Mouse (Mus musculus): ENCODE data around the gene Pcnx3. TPM values are rescaled to one million over a fixed set of nuclear protein-coding genes. Genes with fewer than 3 reads are reported as not detected.

The Pcnx3 gene
- polyA plus RNA-seq, 1 experiment from 2014 or later = 34.5 TPM

GRCm38 (mm10) chr19:5704163-5704800, 15.6 kb upstream of the Pcnx3 start, which contains the start of gene Kcnk7:
Kcnk7 (plus strand) TSS chr19:5704367.
- H3K27me3 ChIP-seq (ENCODE audit: control insufficient read depth, insufficient read depth, low read length) = no peaks in the 10 kb centered on the region
- WGBS = 80% methylated on average over 17 of the region's 17 CpGs
- 0 out of 2 replicates have a peak, but pooled peaks cover 4% of the 10 kb centered on the region for H3K4me1 ChIP-seq (ENCODE audit: control insufficient read depth, insufficient read depth, low read length)
- H3K4me3 ChIP-seq (ENCODE audit: low read depth, low read length) = no peak within 1 kb of the TSS
- ATAC-seq (ENCODE audit: low read depth) = no peak
- no peaks in the 10 kb centered on the region for H3K9me3 ChIP-seq (ENCODE audit: control insufficient read depth, low read length)
- peaks cover 45% of the 10 kb centered on the region for H3K36me3 ChIP-seq (ENCODE audit: control insufficient read depth, insufficient read depth, low read length)
- H3K4me2 ChIP-seq (ENCODE audit: low read depth, low read length) = no peak within 1 kb of the TSS
- H3K9ac ChIP-seq (replicated peaks; ENCODE audit: low read depth, low read length) = no peak within 1 kb of the TSS
- no peak within 1 kb of the TSS for H3K27ac ChIP-seq (ENCODE audit: low read depth, low read length)

- H3K9ac ChIP-seq (replicated peaks; ENCODE audit: low read depth, low read length) = 0 out of 2 replicates have a peak overlapping the region, but pooled peaks have one; percentile 21
- no peaks in the 10 kb centered on the region for H3K9me3 ChIP-seq (ENCODE audit: control insufficient read depth, low read length)
- WGBS = 9% methylated on average over 41 of the region's 41 CpGs
- H3K4me1 ChIP-seq (ENCODE audit: control insufficient read depth, insufficient read depth, low read length) = peaks cover 13% of the 10 kb centered on the region
- H3K27me3 ChIP-seq (ENCODE audit: control insufficient read depth, insufficient read depth, low read length) = no peaks in the 10 kb centered on the region
- peak overlapping the region; percentile 42 for H3K4me2 ChIP-seq (ENCODE audit: low read depth, low read length)
- peaks cover 54% of the 10 kb centered on the region for H3K36me3 ChIP-seq (ENCODE audit: control insufficient read depth, insufficient read depth, low read length)
- H3K4me3 ChIP-seq (ENCODE audit: low read depth, low read length) = peak overlapping the region; percentile 19
- ATAC-seq (ENCODE audit: low read depth) = no peak
- no peak overlapping the region for H3K27ac ChIP-seq (ENCODE audit: low read depth, low read length)
These were observed 7.2 kb upstream of the Pcnx3 start for GRCm38 (mm10) chr19:5695849-5696462.

- Histone ChIP-seq H3K4me3 (ENCODE audit: low read depth, low read length) (no peak overlapping the region), H3K9ac (replicated peaks; ENCODE audit: low read depth, low read length) (no peak overlapping the region), H3K4me2 (ENCODE audit: low read depth, low read length) (no peak overlapping the region), H3K27me3 (ENCODE audit: control insufficient read depth, insufficient read depth, low read length) (no peaks in the 10 kb centered on the region), H3K9me3 (ENCODE audit: control insufficient read depth, low read length) (no peaks in the 10 kb centered on the region), H3K4me1 (ENCODE audit: control insufficient read depth, insufficient read depth, low read length) (peaks cover 26% of the 10 kb centered on the region), H3K27ac (ENCODE audit: low read depth, low read length) (no peak overlapping the region), H3K36me3 (ENCODE audit: control insufficient read depth, insufficient read depth, low read length) (peaks cover 38% of the 10 kb centered on the region)
- no peak for ATAC-seq (ENCODE audit: low read depth)
- WGBS = 88% methylated on average over 6 of the region's 6 CpGs
These were observed 5.1 kb upstream of the Pcnx3 start for GRCm38 (mm10) chr19:5693801-5694200.

- WGBS = 71% methylated on average over 10 of the region's 10 CpGs
- Histone ChIP-seq H3K36me3 (ENCODE audit: control insufficient read depth, insufficient read depth, low read length) (peaks cover 34% of the 10 kb centered on the region), H3K27me3 (ENCODE audit: control insufficient read depth, insufficient read depth, low read length) (no peaks in the 10 kb centered on the region), H3K27ac (ENCODE audit: low read depth, low read length) (no peak overlapping the region), H3K4me1 (ENCODE audit: control insufficient read depth, insufficient read depth, low read length) (peaks cover 26% of the 10 kb centered on the region), H3K4me2 (ENCODE audit: low read depth, low read length) (peak overlapping the region; percentile 95; the same call in 1 of the 2 replicates), H3K4me3 (ENCODE audit: low read depth, low read length) (no peak overlapping the region), H3K9ac (replicated peaks; ENCODE audit: low read depth, low read length) (no peak overlapping the region; the same call in 1 of the 2 replicates), H3K9me3 (ENCODE audit: control insufficient read depth, low read length) (no peaks in the 10 kb centered on the region)
- no peak for ATAC-seq (ENCODE audit: low read depth)
These were observed 4.2 kb upstream of the Pcnx3 start for GRCm38 (mm10) chr19:5692913-5693396.

GRCm38 (mm10) chr19:5692086-5692912, 3.6 kb upstream of the Pcnx3 start:
- 64% methylated on average over 10 of the region's 10 CpGs for WGBS

GRCm38 (mm10) chr19:5691601-5692000, 2.9 kb upstream of the Pcnx3 start:
- ATAC-seq (ENCODE audit: low read depth) = no peak
- no peaks in the 10 kb centered on the region for H3K9me3 ChIP-seq (ENCODE audit: control insufficient read depth, low read length)
- peaks cover 35% of the 10 kb centered on the region for H3K4me1 ChIP-seq (ENCODE audit: control insufficient read depth, insufficient read depth, low read length)
- H3K9ac ChIP-seq (replicated peaks; ENCODE audit: low read depth, low read length) = peak overlapping the region; percentile 21; the same call in 1 of the 2 replicates
- H3K27ac ChIP-seq (ENCODE audit: low read depth, low read length) = peak overlapping the region; percentile 22; the same call in 1 of the 2 replicates
- peak overlapping the region; percentile 86; the same call in 1 of the 2 replicates for H3K4me3 ChIP-seq (ENCODE audit: low read depth, low read length)
- peaks cover 22% of the 10 kb centered on the region for H3K36me3 ChIP-seq (ENCODE audit: control insufficient read depth, insufficient read depth, low read length)
- no peaks in the 10 kb centered on the region for H3K27me3 ChIP-seq (ENCODE audit: control insufficient read depth, insufficient read depth, low read length)
- 89% methylated on average over 5 of the region's 5 CpGs for WGBS
- peak overlapping the region; percentile 95; the same call in 1 of the 2 replicates for H3K4me2 ChIP-seq (ENCODE audit: low read depth, low read length)

More at GRCm38 (mm10) chr19:5692086-5692912, 3.6 kb upstream of the Pcnx3 start:
- H3K4me2 ChIP-seq (ENCODE audit: low read depth, low read length) = peak overlapping the region; percentile 95; the same call in 1 of the 2 replicates
- no peaks in the 10 kb centered on the region for H3K9me3 ChIP-seq (ENCODE audit: control insufficient read depth, low read length)
- peak overlapping the region; percentile 86; the same call in 1 of the 2 replicates for H3K4me3 ChIP-seq (ENCODE audit: low read depth, low read length)
- H3K4me1 ChIP-seq (ENCODE audit: control insufficient read depth, insufficient read depth, low read length) = peaks cover 32% of the 10 kb centered on the region
- no peaks in the 10 kb centered on the region for H3K27me3 ChIP-seq (ENCODE audit: control insufficient read depth, insufficient read depth, low read length)
- ATAC-seq (ENCODE audit: low read depth) = no peak
- peaks cover 27% of the 10 kb centered on the region for H3K36me3 ChIP-seq (ENCODE audit: control insufficient read depth, insufficient read depth, low read length)
- no peak overlapping the region for H3K27ac ChIP-seq (ENCODE audit: low read depth, low read length)
- H3K9ac ChIP-seq (replicated peaks; ENCODE audit: low read depth, low read length) = no peak overlapping the region

GRCm38 (mm10) chr19:5690343-5690735, 1.6 kb upstream of the Pcnx3 start:
- 79% methylated on average over 15 of the region's 15 CpGs for WGBS
- Histone ChIP-seq H3K27ac (ENCODE audit: low read depth, low read length) (no peak overlapping the region; the same call in 1 of the 2 replicates), H3K4me3 (ENCODE audit: low read depth, low read length) (peak overlapping the region; percentile 86), H3K27me3 (ENCODE audit: control insufficient read depth, insufficient read depth, low read length) (no peaks in the 10 kb centered on the region), H3K4me2 (ENCODE audit: low read depth, low read length) (peak overlapping the region; percentile 95), H3K36me3 (ENCODE audit: control insufficient read depth, insufficient read depth, low read length) (peaks cover 28% of the 10 kb centered on the region), H3K4me1 (ENCODE audit: control insufficient read depth, insufficient read depth, low read length) (peaks cover 29% of the 10 kb centered on the region), H3K9ac (replicated peaks; ENCODE audit: low read depth, low read length) (peak overlapping the region; percentile 67; the same call in 1 of the 2 replicates), H3K9me3 (ENCODE audit: control insufficient read depth, low read length) (no peaks in the 10 kb centered on the region)
- ATAC-seq (ENCODE audit: low read depth) = no peak

GRCm38 (mm10) chr19:5689565-5690342, 1.0 kb upstream of the Pcnx3 start:
- no peaks in the 10 kb centered on the region for H3K9me3 ChIP-seq (ENCODE audit: control insufficient read depth, low read length)
- H3K36me3 ChIP-seq (ENCODE audit: control insufficient read depth, insufficient read depth, low read length) = peaks cover 28% of the 10 kb centered on the region
- ATAC-seq (ENCODE audit: low read depth) = no peak
- peak overlapping the region; percentile 82 for H3K27ac ChIP-seq (ENCODE audit: low read depth, low read length)
- H3K4me1 ChIP-seq (ENCODE audit: control insufficient read depth, insufficient read depth, low read length) = peaks cover 29% of the 10 kb centered on the region
- peak overlapping the region; percentile 95 for H3K4me2 ChIP-seq (ENCODE audit: low read depth, low read length)
- 13% methylated on average over 41 of the region's 42 CpGs for WGBS
- H3K4me3 ChIP-seq (ENCODE audit: low read depth, low read length) = peak overlapping the region; percentile 86
- no peaks in the 10 kb centered on the region for H3K27me3 ChIP-seq (ENCODE audit: control insufficient read depth, insufficient read depth, low read length)
- H3K9ac ChIP-seq (replicated peaks; ENCODE audit: low read depth, low read length) = peak overlapping the region; percentile 67
